Comparison of ENCODE assay signal across 22 mouse cellular contexts in genomic region chr12:102243915-102244314, GRCm38 (mm10). TPM values are rescaled to one million over a fixed set of nuclear protein-coding genes. Genes with fewer than 3 reads are reported as not detected.
DNase-seq lines count a peak whose midpoint lies in the region; ATAC-seq and TF ChIP-seq lines count a peak whose summit lies in the region.
"Had no signal": no experiment of that assay in that cellular context is flagged by ENCODE, and none has a peak within 500 bp of the region (broad histone marks: within the 10 kb centered on the region; RNA-seq: fewer than 3 reads in every experiment).

No protein-coding gene starts in this region.

- H3K27ac ChIP-seq in limb, embryonic 11.5 days (replicated peaks; ENCODE audit: low read depth, low read length) = no peak overlapping the region
- H3K27ac ChIP-seq in limb, embryonic 10.5 days = no peak overlapping the region
- no peak overlapping the region for H3K27ac ChIP-seq in embryonic facial prominence, embryonic 15.5 days (replicated peaks)
- H3K27ac ChIP-seq in liver, embryonic 11.5 days (ENCODE audit: low read depth, low read length) = no peak overlapping the region
- no peak overlapping the region for H3K27ac ChIP-seq in gastrocnemius, adult 2 months
- H3K27ac ChIP-seq: heart, embryonic 13.5 days; hindbrain, postnatal 0 days; liver, embryonic 13.5 days; midbrain, embryonic 12.5 days; neural tube, embryonic 12.5 days had no signal

- peak; percentile 55; the same call in 1 of the 2 replicates for ATAC-seq in limb, embryonic 11.5 days (ENCODE audit: insufficient number of reproducible peaks, low FRiP score, low TSS enrichment, low read depth)
- peak; percentile 21; the same call in 1 of the 2 replicates for ATAC-seq in embryonic facial prominence, embryonic 15.5 days (ENCODE audit: insufficient number of reproducible peaks, low FRiP score, low TSS enrichment, low read depth)
- ATAC-seq in liver, embryonic 11.5 days (replicated peaks; ENCODE audit: low FRiP score) = no peak
- ATAC-seq: hindbrain, postnatal 0 days had no signal

- no peak overlapping the region for H3K9ac ChIP-seq in limb, embryonic 11.5 days (ENCODE audit: low read length)
- no peak overlapping the region for H3K9ac ChIP-seq in embryonic facial prominence, embryonic 15.5 days
- H3K9ac ChIP-seq in liver, embryonic 11.5 days (ENCODE audit: low read depth, low read length) = no peak overlapping the region
- H3K9ac ChIP-seq: heart, embryonic 13.5 days; liver, embryonic 13.5 days; lung, embryonic 14.5 days; midbrain, embryonic 12.5 days; neural tube, embryonic 12.5 days had no signal

- no peaks in the 10 kb centered on the region for H3K9me3 ChIP-seq in limb, embryonic 11.5 days (ENCODE audit: control insufficient read depth, low read length)
- no peaks in the 10 kb centered on the region for H3K9me3 ChIP-seq in limb, embryonic 10.5 days (replicated peaks)
- H3K9me3 ChIP-seq in embryonic facial prominence, embryonic 15.5 days (replicated peaks) = no peaks in the 10 kb centered on the region
- no peaks in the 10 kb centered on the region for H3K9me3 ChIP-seq in liver, embryonic 11.5 days (ENCODE audit: control insufficient read depth, low read length)
- H3K9me3 ChIP-seq: heart, embryonic 13.5 days; liver, embryonic 13.5 days; midbrain, embryonic 12.5 days; neural tube, embryonic 12.5 days had no signal

- no peaks in the 10 kb centered on the region for H3K27me3 ChIP-seq in limb, embryonic 11.5 days (ENCODE audit: control insufficient read depth, insufficient read depth, low read length)
- no peaks in the 10 kb centered on the region for H3K27me3 ChIP-seq in limb, embryonic 10.5 days (ENCODE audit: low read depth, poor library complexity, severe bottlenecking)
- no peaks in the 10 kb centered on the region for H3K27me3 ChIP-seq in embryonic facial prominence, embryonic 15.5 days
- H3K27me3 ChIP-seq in liver, embryonic 11.5 days (replicated peaks; ENCODE audit: control insufficient read depth, insufficient read depth, low read length) = no peaks in the 10 kb centered on the region
- H3K27me3 ChIP-seq: heart, embryonic 13.5 days; liver, embryonic 13.5 days; midbrain, embryonic 12.5 days; neural tube, embryonic 12.5 days had no signal

- 46% methylated on average over 1 of the region's 1 CpGs for WGBS in limb, embryonic 11.5 days
- WGBS in limb, embryonic 10.5 days = 50% methylated on average over 1 of the region's 1 CpGs
- 41% methylated on average over 1 of the region's 1 CpGs for WGBS in embryonic facial prominence, embryonic 15.5 days
- 61% methylated on average over 1 of the region's 1 CpGs for WGBS in liver, embryonic 11.5 days

- intact Hi-C loops in left cerebral cortex, postnatal 10 days (cut with DNase I) = no loop called here
- intact Hi-C loops in gastrocnemius, adult 2 months (cut with DNase I) = no loop called here

- DNase-seq in limb, embryonic 11.5 days (ENCODE audit: low spot score) = peak; percentile 22
- no peak for DNase-seq in limb, embryonic 10.5 days (ENCODE audit: low spot score)
- DNase-seq in embryo, embryonic 10.5 days (ENCODE audit: low spot score) = peak; percentile 43
- no peak for DNase-seq in liver, embryonic 11.5 days (ENCODE audit: low spot score)
- no peak for DNase-seq in left cerebral cortex, postnatal 10 days (ENCODE audit: extremely low spot score in 1 of 2, low spot score in 2 of 2)
- DNase-seq in gastrocnemius, adult 2 months = no peak
- DNase-seq: adrenal gland, postnatal 25 days; cerebellum, adult 11-12 months; cerebellum, postnatal 25 days; heart, adult 11 months; heart, postnatal 4 days; kidney, adult 11 months; liver, embryonic 13.5 days; lung, embryonic 14.5 days; lung, postnatal 36 days; spleen, adult 18-20 months; thymus, postnatal 25 days had no signal

- no peaks in the 10 kb centered on the region for H3K36me3 ChIP-seq in limb, embryonic 11.5 days (ENCODE audit: control insufficient read depth, insufficient read depth, low read length)
- H3K36me3 ChIP-seq in limb, embryonic 10.5 days = no peaks in the 10 kb centered on the region
- H3K36me3 ChIP-seq in embryonic facial prominence, embryonic 15.5 days = no peaks in the 10 kb centered on the region
- H3K36me3 ChIP-seq in liver, embryonic 11.5 days (ENCODE audit: control insufficient read depth, insufficient read depth, low read length) = no peaks in the 10 kb centered on the region
- H3K36me3 ChIP-seq: heart, embryonic 13.5 days; liver, embryonic 13.5 days; midbrain, embryonic 12.5 days; neural tube, embryonic 12.5 days had no signal

- TF ChIP-seq CTCF in gastrocnemius, adult 2 months (IDR thresholded peaks at IDR 0.05) = no peak

- H3K4me1 ChIP-seq in limb, embryonic 11.5 days (ENCODE audit: control insufficient read depth, insufficient read depth, low read length) = no peaks in the 10 kb centered on the region
- H3K4me1 ChIP-seq in limb, embryonic 10.5 days = peaks cover 6% of the 10 kb centered on the region; the same call in 1 of the 2 replicates
- H3K4me1 ChIP-seq in embryonic facial prominence, embryonic 15.5 days = 0 out of 2 replicates have a peak, but pooled peaks cover 7% of the 10 kb centered on the region
- no peaks in the 10 kb centered on the region for H3K4me1 ChIP-seq in liver, embryonic 11.5 days (replicated peaks; ENCODE audit: control insufficient read depth, insufficient read depth, low read length)
- H3K4me1 ChIP-seq: liver, embryonic 13.5 days; neural tube, embryonic 12.5 days had no signal

- H3K4me3 ChIP-seq in limb, embryonic 11.5 days (ENCODE audit: low read depth, low read length) = no peak overlapping the region
- no peak overlapping the region for H3K4me3 ChIP-seq in limb, embryonic 10.5 days
- no peak overlapping the region for H3K4me3 ChIP-seq in embryonic facial prominence, embryonic 15.5 days (replicated peaks)
- no peak overlapping the region for H3K4me3 ChIP-seq in liver, embryonic 11.5 days (ENCODE audit: low read depth, low read length)
- H3K4me3 ChIP-seq in gastrocnemius, adult 2 months = no peak overlapping the region
- H3K4me3 ChIP-seq: heart, embryonic 13.5 days; liver, embryonic 13.5 days; midbrain, embryonic 12.5 days; neural tube, embryonic 12.5 days had no signal

- no peak overlapping the region for H3K4me2 ChIP-seq in limb, embryonic 11.5 days (ENCODE audit: low read depth, severe bottlenecking)
- H3K4me2 ChIP-seq in embryonic facial prominence, embryonic 15.5 days (replicated peaks) = no peak overlapping the region
- no peak overlapping the region for H3K4me2 ChIP-seq in liver, embryonic 11.5 days
- H3K4me2 ChIP-seq: heart, embryonic 13.5 days; liver, embryonic 13.5 days; lung, embryonic 14.5 days; midbrain, embryonic 12.5 days; neural tube, embryonic 12.5 days had no signal

RNA-seq across cellular contexts. Expression of gene Rin3, which starts 38.9 kb away (rescaled TPM):
- 3.9 and 4.2 TPM in 2 replicates for polyA plus RNA-seq in limb, embryonic 11.5 days (2014; fragmentation: Nextera tagmentation; extraction: Ambion mirVana)
- 4.2 and 4.7 TPM in 2 replicates for polyA plus RNA-seq in limb, embryonic 10.5 days (2016; fragmentation: Nextera tagmentation; extraction: Ambion mirVana)
- polyA plus RNA-seq in embryonic facial prominence, embryonic 15.5 days (2015; fragmentation: Nextera tagmentation; extraction: Ambion mirVana) = 8.5 and 8.6 TPM in 2 replicates
- 10.2 and 12.9 TPM in 2 replicates for polyA plus RNA-seq in liver, embryonic 11.5 days (2014; fragmentation: Nextera tagmentation; extraction: Ambion mirVana)
- 1 to 10 TPM; 3.7 to 3.8 TPM for total RNA-seq in left cerebral cortex, postnatal 10 days (2021)
- total RNA-seq in gastrocnemius, adult 2 months (2021) = 10 to 100 TPM in 1 of 2 experiments, 1 to 10 TPM in 1; 6.4 to 14.3 TPM

Comparison
In these comparisons a context has a peak if more than half of its experiments do, and no peak if none do; other contexts are left out.
1. DNase-seq: peak in limb, embryonic 11.5 days (single experiment) and embryo, embryonic 10.5 days (single experiment); none in limb, embryonic 10.5 days (single experiment), liver, embryonic 11.5 days (single experiment), left cerebral cortex, postnatal 10 days (0 of 2) and gastrocnemius, adult 2 months (single experiment).